Mouse (Mus musculus): ENCODE results near the gene Kdm6b. TPM values are rescaled to one million over a fixed set of nuclear protein-coding genes. Genes with fewer than 3 reads are reported as not detected.

Kdm6b gene
- polyA plus RNA-seq, 1 experiment from 2014 or later: 42.4 TPM

DNA sequence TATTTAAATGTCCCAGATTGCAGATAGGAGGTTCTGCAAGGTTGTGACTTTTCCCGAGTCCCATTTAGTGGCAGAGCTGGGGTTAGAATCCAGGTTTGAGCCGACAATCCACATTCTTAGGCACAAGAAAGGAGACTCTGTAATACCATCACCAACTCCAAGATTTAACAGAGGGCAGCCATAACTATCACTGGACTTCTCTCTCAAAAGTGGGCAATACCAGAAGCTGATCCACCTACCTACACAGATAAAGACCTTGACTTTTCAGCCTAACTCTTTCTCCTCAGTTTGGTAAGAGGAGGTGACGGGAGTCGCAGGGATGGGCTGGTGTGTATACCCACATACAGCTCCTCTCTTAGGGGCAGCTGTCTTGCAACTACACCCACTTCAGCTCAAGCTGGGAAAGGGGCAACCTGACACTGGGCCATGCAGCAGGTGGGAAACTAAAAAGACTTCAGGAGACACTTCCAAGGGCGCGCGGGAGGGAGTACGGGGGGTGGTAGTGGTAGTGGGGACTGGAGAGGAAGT is 3.5 kb upstream of the Kdm6b start:
- ATAC-seq (ENCODE audit: insufficient number of reproducible peaks, low FRiP score, low TSS enrichment, low read depth): no peak
- peaks cover 50% of the 10 kb centered on the region for H3K4me1 ChIP-seq (ENCODE audit: control insufficient read depth, insufficient read depth, low read length)
- no peaks in the 10 kb centered on the region for H3K36me3 ChIP-seq (ENCODE audit: control insufficient read depth, insufficient read depth, low read length)
- 5% methylated on average over 8 of the region's 8 CpGs for WGBS
- H3K9ac ChIP-seq (ENCODE audit: low read length): peak overlapping the region; percentile 43
- peak overlapping the region; percentile 70 for H3K4me3 ChIP-seq (ENCODE audit: low read depth, low read length)
- peak overlapping the region; percentile 84 for H3K4me2 ChIP-seq (ENCODE audit: low read depth, severe bottlenecking)
- no peaks in the 10 kb centered on the region for H3K9me3 ChIP-seq (ENCODE audit: control insufficient read depth, low read length)
- peaks cover 5% of the 10 kb centered on the region; the same call in 1 of the 2 replicates for H3K27me3 ChIP-seq (ENCODE audit: control insufficient read depth, insufficient read depth, low read length)
- no peak for DNase-seq (ENCODE audit: low spot score)
- H3K27ac ChIP-seq (replicated peaks; ENCODE audit: low read depth, low read length): peak overlapping the region; percentile 97

DNA sequence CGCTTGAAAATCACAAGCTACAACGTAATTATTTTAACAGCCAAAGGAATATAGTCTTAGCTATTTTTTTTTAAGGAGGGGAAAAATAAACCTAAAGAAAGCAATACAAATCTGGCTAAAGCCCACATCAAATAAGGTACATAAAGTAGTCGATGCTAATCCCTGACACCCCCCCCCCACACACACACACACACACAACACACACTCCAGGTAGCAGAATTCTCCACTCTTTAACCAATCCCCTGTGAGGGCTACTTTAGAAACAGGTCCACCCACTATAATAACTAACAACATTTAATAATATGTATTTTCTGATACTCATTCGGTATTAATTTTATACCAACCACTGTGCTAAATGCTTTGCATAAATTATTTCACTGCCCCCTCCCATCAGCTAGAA is 3.0 kb upstream of the Kdm6b start:
- no peak overlapping the region for H3K9ac ChIP-seq (ENCODE audit: low read length)

DNA sequence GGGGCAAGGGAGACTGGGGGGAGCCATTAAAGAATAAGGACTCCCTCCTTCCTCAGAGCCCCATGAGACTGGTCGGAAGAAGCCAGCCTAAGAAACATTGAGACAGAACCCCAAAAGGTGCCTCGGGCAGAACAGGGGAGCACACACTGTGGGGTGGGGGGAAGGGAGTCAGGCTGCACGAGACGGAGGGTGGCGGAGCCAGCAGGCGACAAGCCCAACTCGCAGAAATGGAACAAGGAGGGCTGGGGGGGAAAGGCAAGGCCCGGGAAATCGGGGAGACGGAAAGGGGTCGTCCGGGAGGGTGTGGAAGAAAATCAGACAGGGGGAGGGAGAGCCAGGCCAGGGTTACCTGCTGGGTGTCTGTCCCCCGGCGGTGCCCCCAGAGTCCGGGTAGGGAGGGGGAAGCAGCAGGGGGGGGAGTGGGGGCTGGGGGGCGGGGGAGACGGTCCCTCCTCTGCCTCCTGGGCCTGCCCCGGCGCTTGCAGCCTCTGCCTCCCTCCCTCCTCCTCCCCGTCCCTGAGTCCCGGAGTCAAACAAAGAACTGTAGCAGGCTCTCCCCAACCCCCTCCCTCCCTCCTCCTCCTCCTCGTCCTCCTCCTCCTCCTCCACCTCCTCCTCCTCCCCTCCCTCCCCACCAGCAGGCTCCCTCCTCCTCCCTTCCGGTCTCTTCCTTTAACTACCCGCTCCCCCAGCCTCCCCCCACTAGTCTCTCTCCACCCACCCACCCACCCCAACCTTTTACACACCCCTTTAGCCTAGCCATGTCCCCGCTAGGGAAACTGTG is 2.4 kb upstream of the Kdm6b start:
- no peaks in the 10 kb centered on the region for H3K36me3 ChIP-seq (ENCODE audit: control insufficient read depth, insufficient read depth, low read length)
- no peaks in the 10 kb centered on the region for H3K27me3 ChIP-seq (ENCODE audit: control insufficient read depth, insufficient read depth, low read length)
- peaks cover 45% of the 10 kb centered on the region for H3K4me1 ChIP-seq (ENCODE audit: control insufficient read depth, insufficient read depth, low read length)
- peak overlapping the region; percentile 98 for H3K9ac ChIP-seq (ENCODE audit: low read length)
- ATAC-seq (ENCODE audit: insufficient number of reproducible peaks, low FRiP score, low TSS enrichment, low read depth) (0 out of 2 replicates have a peak, but pooled peaks have one; percentile 4), DNase-seq (ENCODE audit: low spot score) (peak; percentile 83)
- peak overlapping the region; percentile 97 for H3K27ac ChIP-seq (replicated peaks; ENCODE audit: low read depth, low read length)
- WGBS: 0% methylated on average over 13 of the region's 25 CpGs
- peak overlapping the region; percentile 70 for H3K4me3 ChIP-seq (ENCODE audit: low read depth, low read length)
- peak overlapping the region; percentile 98 for H3K4me2 ChIP-seq (ENCODE audit: low read depth, severe bottlenecking)
- H3K9me3 ChIP-seq (ENCODE audit: control insufficient read depth, low read length): no peaks in the 10 kb centered on the region

More for the DNA sequence above, 3.0 kb upstream of the Kdm6b start:
- Histone ChIP-seq H3K4me1 (ENCODE audit: control insufficient read depth, insufficient read depth, low read length) (peaks cover 50% of the 10 kb centered on the region), H3K4me2 (ENCODE audit: low read depth, severe bottlenecking) (peak overlapping the region; percentile 84), H3K27ac (replicated peaks; ENCODE audit: low read depth, low read length) (peak overlapping the region; percentile 97), H3K27me3 (ENCODE audit: control insufficient read depth, insufficient read depth, low read length) (peaks cover 3% of the 10 kb centered on the region; the same call in 1 of the 2 replicates), H3K36me3 (ENCODE audit: control insufficient read depth, insufficient read depth, low read length) (no peaks in the 10 kb centered on the region), H3K9me3 (ENCODE audit: control insufficient read depth, low read length) (no peaks in the 10 kb centered on the region), H3K4me3 (ENCODE audit: low read depth, low read length) (peak overlapping the region; percentile 70)
- no peak for DNase-seq (ENCODE audit: low spot score)
- ATAC-seq (ENCODE audit: insufficient number of reproducible peaks, low FRiP score, low TSS enrichment, low read depth): no peak
- WGBS: 0% methylated on average over 4 of the region's 4 CpGs

DNA sequence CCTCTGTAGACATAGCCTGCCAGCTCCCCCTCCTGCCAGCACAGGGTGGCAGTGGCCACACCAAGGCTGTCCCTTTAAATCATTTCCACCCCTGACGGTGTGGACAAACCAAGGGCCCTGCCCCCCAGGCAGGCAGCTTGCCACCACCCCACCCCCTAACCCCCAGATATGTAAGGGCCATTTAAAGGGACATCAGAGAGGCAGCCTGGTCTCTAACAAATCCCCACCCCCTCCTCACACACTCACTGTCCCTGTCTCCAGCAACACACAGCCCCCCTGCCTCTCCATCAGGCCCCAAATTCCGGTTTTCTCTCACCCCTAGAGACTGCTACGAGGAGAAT is 1.8 kb upstream of the Kdm6b start:
- no peaks in the 10 kb centered on the region for H3K36me3 ChIP-seq (ENCODE audit: control insufficient read depth, insufficient read depth, low read length)
- H3K4me3 ChIP-seq (ENCODE audit: low read depth, low read length): peak overlapping the region; percentile 70
- H3K27ac ChIP-seq (replicated peaks; ENCODE audit: low read depth, low read length): peak overlapping the region; percentile 97
- peaks cover 39% of the 10 kb centered on the region for H3K4me1 ChIP-seq (ENCODE audit: control insufficient read depth, insufficient read depth, low read length)
- 0% methylated on average over 3 of the region's 3 CpGs for WGBS
- peak overlapping the region; percentile 98 for H3K9ac ChIP-seq (ENCODE audit: low read length)
- no peaks in the 10 kb centered on the region for H3K27me3 ChIP-seq (ENCODE audit: control insufficient read depth, insufficient read depth, low read length)
- DNase-seq (ENCODE audit: low spot score): peak; percentile 70
- peak overlapping the region; percentile 98 for H3K4me2 ChIP-seq (ENCODE audit: low read depth, severe bottlenecking)
- ATAC-seq (ENCODE audit: insufficient number of reproducible peaks, low FRiP score, low TSS enrichment, low read depth): no peak
- H3K9me3 ChIP-seq (ENCODE audit: control insufficient read depth, low read length): no peaks in the 10 kb centered on the region

DNA sequence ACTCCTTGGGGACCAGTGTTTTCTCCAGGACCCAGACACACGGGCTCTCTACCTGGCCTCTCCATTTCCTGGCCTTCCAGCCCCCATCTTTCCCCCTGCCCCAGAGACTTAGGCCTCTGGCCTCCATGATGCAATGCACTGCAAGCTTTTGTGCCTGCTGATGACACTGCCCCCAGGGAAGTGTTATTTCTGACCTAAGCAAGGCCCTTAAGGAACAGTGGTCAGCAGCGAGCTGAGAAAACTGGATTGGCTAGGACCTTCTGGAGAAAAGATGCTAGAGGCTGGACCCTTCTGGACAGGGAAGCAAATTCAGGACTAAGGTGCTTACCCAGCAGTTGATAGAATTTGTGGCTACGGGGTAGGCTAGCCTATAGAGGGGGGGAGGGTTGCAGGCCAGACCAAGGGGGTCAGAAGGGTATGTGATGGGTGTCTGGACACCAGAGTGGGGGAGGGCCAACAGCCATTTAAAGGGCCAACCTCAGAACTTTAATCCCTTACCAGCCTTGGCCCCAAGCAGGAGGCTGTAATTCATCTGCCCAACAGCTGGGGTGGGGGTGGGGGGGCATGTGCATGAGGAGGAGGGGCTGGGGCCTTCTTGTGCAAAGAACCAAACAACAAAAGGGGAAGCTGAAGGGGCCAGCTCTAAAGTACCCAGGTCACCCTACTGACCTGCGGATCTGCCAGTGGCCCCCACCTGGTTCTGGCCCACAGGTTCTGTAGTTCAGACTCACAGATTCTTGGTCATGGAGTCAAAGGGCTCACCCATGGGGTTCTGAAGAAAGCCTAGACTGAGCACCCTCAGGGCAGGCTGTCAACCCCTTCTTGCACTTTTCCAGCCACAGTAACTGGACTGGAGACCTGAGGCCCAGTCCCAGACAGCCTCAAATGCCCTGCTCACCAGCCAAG is 1.2 kb upstream of the Kdm6b start:
- Histone ChIP-seq H3K36me3 (ENCODE audit: control insufficient read depth, insufficient read depth, low read length) (no peaks in the 10 kb centered on the region), H3K4me2 (ENCODE audit: low read depth, severe bottlenecking) (peak overlapping the region; percentile 98), H3K27me3 (ENCODE audit: control insufficient read depth, insufficient read depth, low read length) (no peaks in the 10 kb centered on the region), H3K27ac (replicated peaks; ENCODE audit: low read depth, low read length) (peak overlapping the region; percentile 97), H3K4me1 (ENCODE audit: control insufficient read depth, insufficient read depth, low read length) (peaks cover 37% of the 10 kb centered on the region), H3K9me3 (ENCODE audit: control insufficient read depth, low read length) (no peaks in the 10 kb centered on the region), H3K4me3 (ENCODE audit: low read depth, low read length) (peak overlapping the region; percentile 70), H3K9ac (ENCODE audit: low read length) (peak overlapping the region; percentile 98)
- DNase-seq (ENCODE audit: low spot score) (no peak), ATAC-seq (ENCODE audit: insufficient number of reproducible peaks, low FRiP score, low TSS enrichment, low read depth) (no peak)
- WGBS: 6% methylated on average over 4 of the region's 4 CpGs

DNA sequence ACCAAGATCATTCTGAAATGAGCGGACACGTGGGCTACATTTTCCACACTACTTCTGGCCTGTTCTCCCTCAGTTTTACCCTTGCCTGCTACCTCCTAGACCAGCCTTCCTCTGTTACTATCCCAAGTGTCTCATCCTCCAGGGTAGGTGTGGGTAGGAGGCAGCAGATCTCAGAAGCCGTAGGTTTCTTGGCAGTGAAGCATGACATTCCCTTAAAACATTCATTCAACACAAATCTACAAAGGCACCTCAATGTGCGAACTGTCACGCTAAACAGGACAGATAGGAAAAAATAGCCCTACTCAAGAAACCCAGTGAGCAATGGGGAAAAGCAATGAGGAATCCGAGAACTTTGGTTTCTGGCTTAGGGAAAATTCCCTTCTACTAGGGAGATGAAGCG is 927 bp downstream of the Kdm6b start:
- 62% methylated on average over 7 of the region's 7 CpGs for WGBS
- no peak for ATAC-seq (ENCODE audit: insufficient number of reproducible peaks, low FRiP score, low TSS enrichment, low read depth)
- H3K36me3 ChIP-seq (ENCODE audit: control insufficient read depth, insufficient read depth, low read length): peaks cover 2% of the 10 kb centered on the region
- DNase-seq (ENCODE audit: low spot score): no peak
- H3K4me1 ChIP-seq (ENCODE audit: control insufficient read depth, insufficient read depth, low read length): peaks cover 45% of the 10 kb centered on the region
- no peak overlapping the region; the same call in 1 of the 2 replicates for H3K27ac ChIP-seq (replicated peaks; ENCODE audit: low read depth, low read length)
- H3K9ac ChIP-seq (ENCODE audit: low read length): no peak overlapping the region
- no peaks in the 10 kb centered on the region for H3K9me3 ChIP-seq (ENCODE audit: control insufficient read depth, low read length)
- no peaks in the 10 kb centered on the region for H3K27me3 ChIP-seq (ENCODE audit: control insufficient read depth, insufficient read depth, low read length)
- peak overlapping the region; percentile 1; the same call in 1 of the 2 replicates for H3K4me3 ChIP-seq (ENCODE audit: low read depth, low read length)
- peak overlapping the region; percentile 98 for H3K4me2 ChIP-seq (ENCODE audit: low read depth, severe bottlenecking)

DNA sequence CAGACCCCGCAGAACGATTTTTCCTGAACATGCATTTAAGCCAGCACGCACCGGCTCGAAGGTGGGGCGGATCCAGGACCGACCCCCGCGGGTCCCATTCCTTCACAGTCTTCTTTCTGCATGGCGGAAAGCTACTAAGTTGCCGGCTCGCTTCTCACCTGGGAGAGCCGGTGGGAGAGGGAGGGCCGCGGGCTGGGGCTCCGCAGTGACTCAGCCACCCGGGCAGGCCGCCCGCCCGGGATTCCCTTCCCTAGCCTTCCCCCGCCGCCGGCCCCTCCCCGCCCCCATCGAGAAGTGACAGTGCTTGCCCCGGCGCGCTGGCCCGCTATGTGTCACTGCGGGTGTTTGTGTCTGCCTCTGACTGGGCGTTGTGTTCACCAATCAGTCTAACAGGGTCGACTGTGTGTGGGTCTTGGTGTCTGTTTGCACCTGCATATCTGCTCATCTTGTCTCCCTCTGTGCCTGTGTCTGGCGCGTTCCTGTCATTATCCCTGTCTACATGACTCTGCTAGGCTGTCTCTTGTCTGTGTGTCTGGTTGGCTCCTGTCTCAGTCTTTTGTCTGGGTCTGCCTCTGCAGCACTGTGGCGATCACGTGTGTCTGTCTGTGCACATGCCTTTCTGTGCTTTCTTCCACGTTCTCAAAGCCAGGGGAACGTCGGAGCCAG is 1.8 kb downstream of the Kdm6b start:
- no peaks in the 10 kb centered on the region for H3K27me3 ChIP-seq (ENCODE audit: control insufficient read depth, insufficient read depth, low read length)
- WGBS: under 1% methylated on average over 39 of the region's 39 CpGs
- ATAC-seq (ENCODE audit: insufficient number of reproducible peaks, low FRiP score, low TSS enrichment, low read depth): no peak

More for the DNA sequence above, 1.8 kb downstream of the Kdm6b start:
- peaks cover 9% of the 10 kb centered on the region for H3K36me3 ChIP-seq (ENCODE audit: control insufficient read depth, insufficient read depth, low read length)
- H3K4me2 ChIP-seq (ENCODE audit: low read depth, severe bottlenecking): peak overlapping the region; percentile 98
- H3K9me3 ChIP-seq (ENCODE audit: control insufficient read depth, low read length): no peaks in the 10 kb centered on the region
- peak; percentile 43 for DNase-seq (ENCODE audit: low spot score)
- H3K4me3 ChIP-seq (ENCODE audit: low read depth, low read length): peak overlapping the region; percentile 86
- peak overlapping the region; percentile 75 for H3K27ac ChIP-seq (replicated peaks; ENCODE audit: low read depth, low read length)
- peak overlapping the region; percentile 89 for H3K9ac ChIP-seq (ENCODE audit: low read length)
- peaks cover 41% of the 10 kb centered on the region for H3K4me1 ChIP-seq (ENCODE audit: control insufficient read depth, insufficient read depth, low read length)

Data from limb, embryonic 11.5 days (tissue).